Mouse (Mus musculus) neutrophil, adult 59 days (primary cell): ENCODE data around the gene D16Ertd472e. TPM values are rescaled to one million over a fixed set of nuclear protein-coding genes. Genes with fewer than 3 reads are reported as not detected.

Experiments
- total RNA-seq, 2 experiments: library from RNA; stranded (reverse); gene quantifications; 1 replicate in 1 of 2; 2 replicates in 1 of 2; pipeline ENCODE4 v1.2.4; 2023

The D16Ertd472e gene
- total RNA-seq = 10 to 100 TPM; 37.5 to 42.1 TPM

DNA sequence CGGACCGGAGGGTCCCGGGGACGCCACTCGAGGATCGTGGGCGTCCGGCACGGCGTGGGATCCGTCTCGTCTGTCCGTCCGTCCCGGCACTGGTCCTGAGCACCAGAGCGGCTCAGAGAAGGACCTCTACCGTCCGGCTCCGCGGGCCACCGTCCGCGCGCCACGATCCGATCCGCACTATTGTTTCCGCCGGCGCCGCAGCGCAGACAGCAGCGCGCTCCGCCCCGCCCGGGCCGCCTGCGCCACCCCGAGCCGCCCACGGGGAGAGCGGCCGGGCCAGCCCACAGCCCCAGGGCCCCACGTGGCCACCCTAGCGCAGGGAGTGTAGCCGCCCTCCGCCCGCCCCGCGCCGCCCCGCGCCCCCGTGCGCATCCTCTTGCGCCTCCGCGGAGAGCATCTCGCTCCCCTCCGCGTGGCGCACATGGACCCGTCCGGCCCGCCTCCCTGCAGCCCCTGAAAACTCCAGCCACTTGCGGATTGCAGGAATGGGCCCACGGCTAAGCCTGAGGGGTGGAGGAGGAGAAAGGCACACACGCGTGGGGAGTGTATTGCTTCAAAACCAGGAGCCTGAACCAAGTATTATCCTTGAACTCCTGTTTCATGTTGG lies at the start of gene D16Ertd472e:
Gene D16Ertd472e, minus strand, starts transcription at position 231 of the 607 bp plus-strand sequence.

Other genes starting within 250 kb of the D16Ertd472e start
- gene Btg3, start 199.5 kb downstream of the D16Ertd472e start, total RNA-seq = 1 to 10 TPM; 4.9 to 7.2 TPM